Mouse (Mus musculus) skeletal muscle tissue, adult 2 months (tissue): ENCODE results near the gene 4930512M02Rik.

ENCODE experiments used
- DNase-seq: peaks from one replicate; pipeline ENCODE4 v3.0.0-alpha.2; 2012; ENCODE audit warnings: low read depth, low spot score

Gene 4930512M02Rik

DNA sequence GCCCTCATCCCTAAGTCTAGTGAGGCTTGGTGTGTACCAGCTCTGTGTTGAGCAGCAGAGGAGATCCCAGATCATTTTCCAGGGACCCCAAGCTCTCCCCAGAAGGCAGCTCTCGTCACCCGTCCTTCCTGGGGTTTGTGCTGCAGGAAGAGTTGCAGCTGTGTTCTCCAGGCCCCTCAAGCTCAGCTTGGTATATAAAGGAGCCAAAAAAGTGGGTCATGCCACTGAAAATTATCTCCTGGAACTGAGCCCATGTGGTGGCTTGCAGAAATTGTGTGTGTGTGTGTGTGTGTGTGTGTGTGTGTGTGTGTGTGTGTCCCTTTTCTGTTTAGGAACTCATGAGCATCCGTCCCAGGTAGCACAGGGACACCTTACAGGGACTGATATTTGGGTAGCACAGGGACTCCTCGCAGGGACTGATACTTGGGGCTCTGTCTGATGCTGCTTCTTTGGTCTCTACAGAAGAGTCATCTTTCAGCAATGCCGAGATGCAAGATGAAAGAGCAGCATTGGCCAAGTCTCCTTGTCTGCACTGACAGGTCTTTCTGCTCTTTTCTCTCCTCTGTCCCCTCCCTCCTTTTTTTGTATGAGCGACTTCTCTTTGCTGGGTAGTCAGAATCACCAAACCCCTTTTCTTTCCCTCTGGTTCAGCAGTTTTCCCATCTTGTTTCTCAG lies 62.4 kb downstream of the 4930512M02Rik start:
- DNase-seq, result no peak

DNA sequence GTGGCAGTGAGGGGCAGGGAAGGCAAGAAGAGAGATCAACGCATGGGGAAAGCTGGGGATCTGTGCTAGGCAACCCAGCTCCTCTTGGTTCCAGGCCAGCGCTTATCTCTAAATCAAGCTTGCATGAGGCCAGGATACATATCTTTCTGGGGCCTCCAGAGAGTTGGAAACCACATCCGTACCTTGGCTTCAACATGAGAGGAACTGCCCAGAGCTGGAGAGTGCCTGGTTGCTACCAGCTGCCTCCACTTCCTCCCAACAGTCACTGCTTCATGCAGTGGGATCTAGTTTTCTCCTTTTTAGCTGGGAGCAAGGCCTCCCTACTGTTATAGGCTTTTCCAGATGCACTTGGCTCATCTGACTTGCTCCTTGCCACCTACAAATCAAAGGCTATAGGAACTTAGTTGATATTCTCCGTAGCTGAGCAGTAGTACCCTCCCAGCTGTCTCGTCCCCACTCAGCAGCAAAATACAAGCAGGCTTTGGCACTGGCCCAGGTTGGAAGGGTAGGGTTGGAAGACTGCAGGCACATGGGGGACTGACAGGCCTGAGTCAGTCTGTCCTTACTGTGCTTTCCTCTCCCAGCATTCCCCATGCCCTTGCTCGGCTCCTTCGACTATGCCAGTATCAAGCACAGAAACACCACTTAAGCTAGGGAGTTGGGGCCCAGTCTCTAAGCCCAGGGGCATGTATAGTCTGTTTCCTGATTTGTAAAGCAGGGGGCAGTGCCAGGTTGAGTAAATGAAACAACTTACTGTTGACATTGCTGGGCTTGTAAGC lies 63.2 kb downstream of the 4930512M02Rik start:
- no peak for DNase-seq

- DNase-seq, result no peak
These were observed 66.5 kb downstream of the 4930512M02Rik start for GRCm38 (mm10) chr11:11561118-11561517.

- DNase-seq, result no peak
These were observed 68.4 kb downstream of the 4930512M02Rik start for GRCm38 (mm10) chr11:11559099-11559686.

- no peak for DNase-seq
These were observed 69.0 kb downstream of the 4930512M02Rik start for GRCm38 (mm10) chr11:11558662-11559061.

GRCm38 (mm10) chr11:11557173-11557967 lies 70.3 kb downstream of the 4930512M02Rik start:
- DNase-seq, result peak; percentile 35

DNA sequence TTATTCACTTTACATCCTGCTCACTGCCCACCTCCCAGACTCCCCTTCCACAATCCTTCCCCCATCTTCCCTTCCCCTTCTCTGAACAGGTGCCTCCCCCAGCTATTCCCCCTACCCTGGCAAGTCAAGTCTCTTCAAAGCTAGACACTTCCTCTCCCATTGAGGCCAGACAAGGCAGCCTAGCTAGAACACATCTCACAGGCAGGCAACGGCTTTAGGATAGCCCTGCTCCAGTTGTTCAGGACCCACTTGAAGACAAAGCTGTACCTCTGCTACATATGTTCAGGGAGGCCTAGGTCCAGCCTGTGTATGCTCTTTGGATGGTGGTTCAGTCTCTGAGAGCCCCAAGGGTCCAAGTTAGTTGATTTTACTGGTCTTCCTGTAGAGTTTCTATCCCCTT lies 71.4 kb downstream of the 4930512M02Rik start:
- no peak for DNase-seq

DNA sequence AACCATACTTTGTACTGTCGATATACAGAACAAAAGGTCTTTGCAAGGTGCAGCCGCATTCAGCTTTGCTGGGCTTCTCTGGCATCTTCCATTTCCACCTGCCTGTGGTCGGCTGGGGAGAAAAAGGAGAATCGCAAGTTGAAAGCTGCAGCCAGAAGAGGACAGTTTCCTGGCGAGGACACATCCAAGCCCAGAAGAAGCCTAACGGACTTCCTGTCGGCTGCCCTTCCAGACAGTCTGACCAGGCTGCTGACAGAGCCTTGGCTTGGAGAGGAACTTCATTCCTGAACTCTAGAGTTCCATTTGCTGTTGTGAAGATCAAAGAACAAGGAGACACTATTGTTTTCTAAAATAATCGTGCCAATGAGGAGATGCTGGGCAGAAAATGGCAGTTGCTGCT lies 72.1 kb downstream of the 4930512M02Rik start:
- no peak for DNase-seq

- DNase-seq, result no peak
These were observed 79.9 kb downstream of the 4930512M02Rik start for GRCm38 (mm10) chr11:11547597-11548240.

GRCm38 (mm10) chr11:11546903-11547511 lies 80.6 kb downstream of the 4930512M02Rik start:
- no peak for DNase-seq

- no peak for DNase-seq
These were observed 81.7 kb downstream of the 4930512M02Rik start for GRCm38 (mm10) chr11:11545948-11546347.
